Mouse (Mus musculus) intestine, embryonic 15.5 days (tissue): ENCODE data around the gene Galnt14. TPM values are rescaled to one million over a fixed set of nuclear protein-coding genes. Genes with fewer than 3 reads are reported as not detected.

Experiments
- ATAC-seq: fragments of 200-750 bp; cut with Nextera tagmentation; 2 replicates; pipeline ENCODE4 v1.8.0; 2017; ENCODE audit warnings: moderate TSS enrichment, moderate library complexity
- H3K27ac ChIP-seq: fragments of 300-500 bp; sonication (generic); 2 replicates; pipeline ENCODE4 v1.5.1; 2015; ENCODE audit warnings: mild to moderate bottlenecking, inconsistent platforms
- H3K27me3 ChIP-seq: fragments of 300-500 bp; sonication (generic); replicated peaks from 2 replicates; pipeline ENCODE4 v1.6.1; 2015; ENCODE audit warnings: inconsistent platforms
- H3K36me3 ChIP-seq: fragments of 300-500 bp; sonication (generic); 2 replicates; pipeline ENCODE4 v1.6.1; 2015; ENCODE audit warnings: inconsistent platforms
- H3K4me1 ChIP-seq: fragments of 300-500 bp; sonication (generic); replicated peaks from 2 replicates; pipeline ENCODE4 v1.6.1; 2015; ENCODE audit warnings: inconsistent platforms
- H3K4me2 ChIP-seq: fragments of 300-500 bp; sonication (generic); replicated peaks from 2 replicates; pipeline ENCODE4 v1.6.1; 2015; ENCODE audit warnings: mild to moderate bottlenecking, inconsistent platforms
- H3K4me3 ChIP-seq: fragments of 300-500 bp; sonication (generic); replicated peaks from 2 replicates; pipeline ENCODE4 v1.5.1; 2015; ENCODE audit warnings: inconsistent platforms
- H3K9ac ChIP-seq: fragments of 300-500 bp; sonication (generic); 2 replicates; pipeline ENCODE4 v1.6.1; 2015; ENCODE audit warnings: inconsistent platforms
- H3K9me3 ChIP-seq: fragments of 300-500 bp; sonication (generic); 2 replicates; pipeline ENCODE4 v1.6.1; 2016; ENCODE audit warnings: inconsistent platforms
- WGBS: fragments of 180-500 bp; shearing (Covaris S2); methylation state at CpG from one replicate; pipeline ENCODE4 v1.1.7; 2015; 5-methylcytosine and 5-hydroxymethylcytosine counted together
- polyA plus RNA-seq: library from polyadenylated mRNA; unstranded; fragments of >200 nt; fragmentation: Nextera tagmentation; extraction: Ambion mirVana; gene quantifications from 2 replicates; pipeline ENCODE4 v1.2.1, GENCODE M21; 2015

Gene Galnt14
- polyA plus RNA-seq, 1 experiment from 2014 or later, result 0.67 TPM

DNA sequence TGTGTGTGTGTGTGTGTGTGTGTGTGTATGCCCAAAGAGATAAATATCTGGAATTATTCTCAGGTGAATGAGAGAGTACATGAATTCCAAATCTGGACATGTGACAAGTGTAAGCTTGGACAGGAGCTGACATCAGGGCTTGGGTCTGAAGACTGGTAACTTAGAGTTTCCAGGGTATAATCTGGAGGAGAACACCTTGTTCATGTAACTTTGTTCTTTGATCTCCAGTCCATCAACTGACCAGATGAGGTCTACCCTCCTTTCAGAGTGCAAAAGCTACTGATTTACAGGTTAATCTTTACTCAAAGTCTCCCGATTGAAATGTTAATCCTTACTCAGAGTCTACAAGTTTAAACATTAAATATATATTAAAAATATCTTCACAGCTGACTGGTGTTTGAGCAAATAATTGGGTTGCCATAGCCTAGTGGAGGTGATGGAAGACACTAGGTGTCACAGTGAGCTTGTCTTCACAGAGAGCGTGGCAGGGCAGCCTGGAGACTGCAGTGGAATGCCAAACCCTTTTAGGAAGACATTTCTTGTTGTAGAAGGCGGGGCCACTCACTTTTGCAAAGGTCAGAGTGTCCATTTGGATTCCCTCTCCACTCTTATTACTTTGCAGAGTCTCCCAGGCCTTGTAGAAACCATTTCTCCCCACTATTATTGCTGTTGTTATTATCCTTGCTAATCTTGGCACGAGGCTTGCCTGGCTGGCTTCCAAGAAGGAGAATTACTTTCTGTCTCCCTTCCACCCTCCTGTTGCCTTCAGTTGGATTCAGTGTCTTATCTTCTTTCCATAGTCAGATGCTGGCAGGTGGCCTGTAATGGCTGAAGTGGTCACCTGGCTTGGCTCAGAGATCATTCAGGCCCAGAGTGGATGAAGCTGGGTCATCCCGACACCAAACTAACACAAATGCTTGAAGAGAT, 107.4 kb downstream of the Galnt14 start:
- Histone ChIP-seq H3K27ac (no peak overlapping the region), H3K4me3 (no peak overlapping the region), H3K9ac (no peak overlapping the region), H3K36me3 (no peaks in the 10 kb centered on the region), H3K9me3 (no peaks in the 10 kb centered on the region), H3K27me3 (no peaks in the 10 kb centered on the region), H3K4me1 (no peaks in the 10 kb centered on the region), H3K4me2 (no peak overlapping the region)
- 50% methylated on average over 5 of the region's 5 CpGs for whole genome bisulfite sequencing
- peak; percentile 41; the same call in 1 of the 2 replicates for ATAC-seq

DNA sequence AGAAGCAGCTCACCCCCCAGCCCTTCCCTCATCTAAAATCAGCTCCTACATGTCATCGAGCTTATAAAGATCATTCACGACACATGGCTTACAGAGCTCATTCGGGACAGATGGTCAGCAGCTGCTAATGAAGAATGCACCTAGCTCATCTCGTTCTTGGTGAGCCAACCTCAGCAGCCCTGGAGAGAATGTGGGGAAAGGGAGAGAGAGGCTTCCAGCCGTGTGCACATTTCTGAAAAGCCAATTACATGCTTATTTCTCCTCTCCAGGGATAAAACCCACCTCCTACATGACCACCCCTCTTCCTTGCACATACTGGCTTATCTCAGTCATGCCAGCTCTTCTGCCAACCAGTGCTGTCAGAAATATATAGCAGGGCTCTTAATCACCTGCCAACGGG, 110.3 kb downstream of the Galnt14 start:
- H3K36me3 ChIP-seq, result no peaks in the 10 kb centered on the region
- H3K9me3 ChIP-seq, result no peaks in the 10 kb centered on the region
- no peak overlapping the region for H3K9ac ChIP-seq
- WGBS, result 76% methylated on average over 6 of the region's 6 CpGs
- H3K4me2 ChIP-seq, result no peak overlapping the region
- ATAC-seq, result no peak
- no peaks in the 10 kb centered on the region for H3K4me1 ChIP-seq
- H3K4me3 ChIP-seq, result no peak overlapping the region
- H3K27me3 ChIP-seq, result no peaks in the 10 kb centered on the region
- no peak overlapping the region for H3K27ac ChIP-seq

DNA sequence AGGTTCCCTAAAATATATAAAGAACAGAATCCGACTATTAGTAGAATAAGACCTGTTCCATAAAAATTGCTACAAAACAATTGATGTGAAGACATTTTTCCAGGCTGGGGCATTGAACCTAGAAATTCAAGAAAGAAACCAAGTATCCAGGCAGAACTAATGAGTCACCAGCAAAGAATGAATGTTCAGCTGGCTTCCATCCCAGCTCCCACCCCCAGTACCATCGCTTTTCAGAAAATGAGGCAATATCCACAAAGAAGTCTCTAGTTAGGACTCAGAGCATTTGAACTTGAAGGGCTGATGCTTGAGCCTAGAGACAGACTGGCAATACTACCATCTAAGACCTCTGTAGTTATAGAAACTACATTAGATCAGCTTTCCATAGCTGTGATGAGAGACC, 118.2 kb downstream of the Galnt14 start:
- WGBS, result 79% methylated on average over 2 of the region's 2 CpGs
- no peaks in the 10 kb centered on the region for H3K9me3 ChIP-seq
- no peaks in the 10 kb centered on the region for H3K27me3 ChIP-seq
- no peak overlapping the region for H3K27ac ChIP-seq
- H3K9ac ChIP-seq, result no peak overlapping the region
- ATAC-seq, result no peak
- peaks cover 5% of the 10 kb centered on the region; the same call in 1 of the 2 replicates for H3K4me1 ChIP-seq
- no peak overlapping the region for H3K4me2 ChIP-seq
- H3K36me3 ChIP-seq, result no peaks in the 10 kb centered on the region
- H3K4me3 ChIP-seq, result no peak overlapping the region

DNA sequence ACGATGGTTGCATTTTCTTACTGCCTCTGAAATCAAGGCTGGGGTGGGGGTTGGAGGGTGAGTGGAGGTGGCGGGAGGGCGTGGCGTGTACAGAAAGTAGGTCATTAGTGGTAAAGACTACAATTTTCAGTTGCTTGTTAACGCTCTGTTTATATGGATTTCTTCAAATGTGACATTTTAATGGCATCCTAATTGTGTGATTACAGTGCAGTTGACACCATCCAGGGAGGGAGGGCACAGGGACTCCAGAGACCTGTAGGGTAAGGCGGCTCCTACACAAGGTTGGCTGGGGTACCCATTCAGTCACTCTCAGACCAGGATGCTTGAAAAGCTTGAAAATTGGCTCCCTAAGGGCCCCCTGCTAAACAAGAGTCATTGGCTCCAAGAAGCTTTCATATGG, 122.7 kb downstream of the Galnt14 start:
- Histone ChIP-seq H3K36me3 (no peaks in the 10 kb centered on the region), H3K9ac (no peak overlapping the region), H3K4me1 (peaks cover 10% of the 10 kb centered on the region; the same call in 1 of the 2 replicates), H3K9me3 (no peaks in the 10 kb centered on the region), H3K27me3 (no peaks in the 10 kb centered on the region), H3K27ac (no peak overlapping the region), H3K4me2 (no peak overlapping the region), H3K4me3 (no peak overlapping the region)
- WGBS, result 36% methylated on average over 6 of the region's 6 CpGs
- no peak for ATAC-seq

DNA sequence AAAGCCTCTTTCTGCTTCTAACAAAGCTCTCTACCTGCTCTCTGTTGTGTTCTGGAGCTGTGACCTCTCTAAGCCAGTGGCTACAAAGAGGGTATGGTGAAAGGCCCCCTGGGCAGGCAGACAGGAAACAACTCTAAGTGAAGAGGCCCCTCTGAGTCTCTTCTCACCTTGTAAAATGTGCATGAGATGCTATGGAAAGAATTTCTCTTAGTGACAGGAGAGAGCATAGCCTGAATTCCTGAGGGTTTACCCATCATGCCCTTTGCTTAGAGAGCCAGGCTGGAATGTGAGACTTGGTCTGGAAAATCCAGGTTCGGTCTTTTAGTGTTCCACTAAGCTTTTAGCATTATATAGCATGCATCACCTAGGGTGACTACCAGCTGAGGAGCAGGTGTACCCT, 136.1 kb downstream of the Galnt14 start:
- Histone ChIP-seq H3K27me3 (no peaks in the 10 kb centered on the region), H3K9me3 (no peaks in the 10 kb centered on the region), H3K9ac (no peak overlapping the region), H3K4me2 (no peak overlapping the region), H3K27ac (no peak overlapping the region), H3K4me1 (no peaks in the 10 kb centered on the region), H3K36me3 (no peaks in the 10 kb centered on the region), H3K4me3 (no peak overlapping the region)
- ATAC-seq, result no peak
- 40% methylated on average over 1 of the region's 1 CpGs for WGBS

DNA sequence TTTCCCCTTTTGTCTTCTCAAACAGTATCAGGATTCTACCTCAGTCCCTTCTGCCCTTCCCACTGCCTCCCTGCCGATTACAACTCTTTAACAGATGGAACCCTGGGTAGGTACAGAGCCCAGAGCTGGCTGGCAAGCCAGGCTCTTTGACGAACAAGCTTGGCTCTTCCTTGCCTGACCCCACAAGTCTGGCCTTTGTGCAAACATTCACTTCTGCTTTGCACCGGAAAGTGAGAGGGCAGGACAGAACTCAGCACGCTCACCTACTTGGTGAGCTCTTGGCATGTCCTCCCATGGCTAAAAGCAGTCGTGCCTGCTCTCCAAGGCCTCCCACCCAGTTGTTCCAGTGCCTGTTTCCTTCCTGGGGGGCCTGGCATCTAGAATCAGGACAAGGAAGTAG, 137.4 kb downstream of the Galnt14 start:
- ATAC-seq, result no peak
- Histone ChIP-seq H3K36me3 (no peaks in the 10 kb centered on the region), H3K4me2 (no peak overlapping the region), H3K27ac (no peak overlapping the region), H3K9me3 (no peaks in the 10 kb centered on the region), H3K9ac (no peak overlapping the region), H3K27me3 (no peaks in the 10 kb centered on the region), H3K4me1 (no peaks in the 10 kb centered on the region), H3K4me3 (no peak overlapping the region)
- 70% methylated on average over 5 of the region's 5 CpGs for WGBS

DNA sequence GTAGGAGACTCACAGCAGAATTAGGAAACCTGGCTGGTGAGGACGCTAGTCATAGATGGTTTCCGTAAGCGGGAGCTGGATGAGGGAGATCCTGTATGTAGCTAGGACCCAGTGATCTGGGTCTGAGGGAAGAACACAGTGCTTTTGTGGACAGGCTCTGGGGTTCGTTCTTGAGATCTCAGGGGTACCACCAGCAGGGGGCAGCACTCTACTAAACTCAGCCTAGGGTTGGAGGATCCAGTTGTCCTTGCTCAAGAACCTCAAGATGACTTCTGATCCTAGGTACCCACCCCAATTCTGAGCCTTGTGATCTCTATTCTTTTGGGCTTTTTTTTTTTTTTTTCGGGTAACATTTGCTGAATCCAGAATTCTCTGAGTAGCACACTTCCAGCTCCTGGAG, 137.8 kb downstream of the Galnt14 start:
- ATAC-seq, result no peak
- Histone ChIP-seq H3K4me3 (no peak overlapping the region), H3K9me3 (no peaks in the 10 kb centered on the region), H3K9ac (no peak overlapping the region), H3K27me3 (no peaks in the 10 kb centered on the region), H3K36me3 (no peaks in the 10 kb centered on the region), H3K4me1 (no peaks in the 10 kb centered on the region), H3K27ac (no peak overlapping the region), H3K4me2 (no peak overlapping the region)
- WGBS, result 70% methylated on average over 5 of the region's 5 CpGs

DNA sequence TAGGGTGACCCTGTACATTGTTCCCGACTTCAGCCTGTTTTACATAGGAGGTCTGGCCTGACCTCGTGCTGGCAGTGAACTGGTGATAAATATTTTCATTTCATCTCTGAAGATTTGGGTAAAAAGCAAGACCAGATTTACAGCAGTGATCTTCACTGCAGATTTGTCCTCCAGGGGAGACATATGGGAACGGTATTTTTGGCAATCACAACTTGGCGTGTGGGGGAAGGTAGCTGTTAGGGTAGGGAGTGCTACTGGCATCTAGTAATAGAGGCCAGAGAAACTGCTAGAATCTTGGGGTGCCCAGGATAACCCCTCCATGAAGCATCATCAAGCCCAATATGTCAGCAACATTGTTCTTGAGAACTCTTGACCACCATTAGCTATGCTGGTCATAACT, 138.3 kb downstream of the Galnt14 start:
- ATAC-seq, result no peak
- H3K4me1 ChIP-seq, result no peaks in the 10 kb centered on the region
- no peaks in the 10 kb centered on the region for H3K9me3 ChIP-seq
- no peak overlapping the region for H3K4me3 ChIP-seq
- H3K4me2 ChIP-seq, result no peak overlapping the region
- H3K27me3 ChIP-seq, result no peaks in the 10 kb centered on the region
- H3K27ac ChIP-seq, result no peak overlapping the region
- 51% methylated on average over 4 of the region's 4 CpGs for WGBS
- no peaks in the 10 kb centered on the region for H3K36me3 ChIP-seq
- H3K9ac ChIP-seq, result no peak overlapping the region

DNA sequence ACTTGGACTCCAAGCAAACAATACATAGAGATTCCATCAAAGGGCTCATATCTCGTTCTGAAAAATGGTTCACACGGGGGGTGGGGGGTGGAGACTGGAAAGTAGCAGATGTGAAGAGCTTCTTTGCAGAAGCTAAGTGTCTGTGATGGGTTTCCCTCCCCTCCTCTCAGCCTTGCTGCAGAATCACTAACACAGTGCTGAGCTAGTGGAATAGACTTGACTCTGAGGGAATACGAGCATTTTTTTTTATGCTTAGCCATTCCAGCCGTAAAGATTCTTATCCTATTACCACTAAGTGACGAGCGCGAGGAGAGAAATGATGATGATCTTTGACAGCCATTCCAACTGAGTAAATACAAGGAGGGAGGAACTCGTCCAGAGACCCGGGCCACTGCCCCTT, 142.0 kb downstream of the Galnt14 start:
- Histone ChIP-seq H3K36me3 (no peaks in the 10 kb centered on the region), H3K4me2 (no peak overlapping the region), H3K27me3 (no peaks in the 10 kb centered on the region), H3K27ac (no peak overlapping the region), H3K9me3 (no peaks in the 10 kb centered on the region), H3K9ac (no peak overlapping the region), H3K4me1 (no peaks in the 10 kb centered on the region), H3K4me3 (no peak overlapping the region)
- WGBS, result 49% methylated on average over 9 of the region's 9 CpGs
- no peak for ATAC-seq

DNA sequence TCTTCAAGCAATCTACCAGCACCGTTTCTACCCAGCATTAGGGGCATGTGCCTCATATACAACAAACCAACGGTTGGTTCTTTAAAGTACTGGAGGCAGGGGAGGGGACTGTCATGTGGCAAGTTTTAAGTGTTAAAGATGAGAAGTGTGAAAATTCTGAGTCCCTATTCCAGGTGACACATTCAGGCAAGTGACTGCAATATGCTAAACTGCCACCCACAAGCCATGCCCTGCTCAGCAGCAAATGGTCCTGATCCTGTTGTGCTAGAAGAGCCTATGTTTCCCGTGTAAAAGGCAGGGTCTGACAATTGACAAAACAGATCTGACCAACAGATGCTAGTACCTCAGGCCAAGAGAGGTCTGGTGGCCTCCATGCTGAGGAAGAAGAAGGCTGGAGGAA, 149.1 kb downstream of the Galnt14 start:
- Histone ChIP-seq H3K4me3 (no peak overlapping the region), H3K9me3 (no peaks in the 10 kb centered on the region), H3K27ac (no peak overlapping the region), H3K36me3 (no peaks in the 10 kb centered on the region), H3K27me3 (no peaks in the 10 kb centered on the region), H3K9ac (no peak overlapping the region), H3K4me1 (no peaks in the 10 kb centered on the region), H3K4me2 (no peak overlapping the region)
- WGBS, result 45% methylated on average over 3 of the region's 3 CpGs
- no peak for ATAC-seq

DNA sequence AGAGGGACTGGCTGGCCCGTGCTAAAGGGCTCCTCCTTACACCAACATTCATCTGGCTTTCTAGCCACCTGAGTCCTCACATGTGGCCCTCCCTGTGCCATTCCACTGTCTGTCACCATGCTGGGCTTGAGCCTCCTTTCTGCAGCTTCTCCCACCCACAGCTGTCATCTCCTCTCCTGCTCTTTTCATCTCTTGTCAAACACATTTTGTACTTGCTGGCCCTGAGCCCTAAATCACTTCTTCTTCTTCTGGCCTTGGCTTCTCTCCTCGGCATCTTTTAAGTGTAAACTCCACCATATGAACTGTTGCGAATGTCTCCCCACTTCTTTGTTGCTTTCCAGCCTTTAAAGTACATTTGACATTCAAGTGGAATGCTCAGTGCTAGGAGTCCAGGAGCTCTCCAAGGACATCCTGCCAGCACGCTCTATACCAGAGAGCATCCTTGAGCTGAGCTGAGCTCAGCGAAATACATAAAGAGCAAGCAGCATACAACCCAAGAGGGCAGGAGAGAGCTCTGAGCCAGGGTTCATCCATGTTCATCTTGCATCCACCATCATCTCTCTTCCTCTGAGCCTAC, 150.0 kb downstream of the Galnt14 start:
- Histone ChIP-seq H3K9me3 (no peaks in the 10 kb centered on the region), H3K4me2 (no peak overlapping the region), H3K27me3 (no peaks in the 10 kb centered on the region), H3K4me3 (no peak overlapping the region), H3K9ac (no peak overlapping the region), H3K36me3 (no peaks in the 10 kb centered on the region), H3K4me1 (no peaks in the 10 kb centered on the region), H3K27ac (no peak overlapping the region)
- 71% methylated on average over 5 of the region's 5 CpGs for WGBS
- no peak for ATAC-seq

DNA sequence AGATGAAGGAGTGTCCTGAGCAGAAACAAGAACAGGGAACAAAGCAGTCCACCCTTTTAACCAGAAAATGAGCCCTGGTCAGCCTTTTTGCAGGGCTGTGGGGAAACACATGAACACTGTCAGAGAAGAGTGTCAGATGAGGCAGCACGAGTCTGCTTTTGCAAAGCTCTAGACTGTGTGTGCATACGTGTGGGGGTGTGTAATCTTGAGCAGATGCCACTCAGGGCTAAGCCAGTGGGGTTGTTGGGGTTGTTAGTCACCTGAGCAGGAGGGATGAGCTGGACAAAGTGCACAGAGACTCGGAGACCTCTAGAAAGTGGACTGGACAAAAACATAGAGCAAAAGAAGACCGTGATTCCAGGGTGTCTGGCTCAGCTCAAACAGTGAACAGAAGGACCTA, 150.8 kb downstream of the Galnt14 start:
- no peaks in the 10 kb centered on the region for H3K27me3 ChIP-seq
- ATAC-seq, result no peak
- H3K4me1 ChIP-seq, result no peaks in the 10 kb centered on the region
- no peak overlapping the region for H3K9ac ChIP-seq
- H3K4me2 ChIP-seq, result no peak overlapping the region
- H3K36me3 ChIP-seq, result no peaks in the 10 kb centered on the region
- no peaks in the 10 kb centered on the region for H3K9me3 ChIP-seq
- no peak overlapping the region for H3K27ac ChIP-seq
- 55% methylated on average over 4 of the region's 4 CpGs for WGBS
- no peak overlapping the region for H3K4me3 ChIP-seq

DNA sequence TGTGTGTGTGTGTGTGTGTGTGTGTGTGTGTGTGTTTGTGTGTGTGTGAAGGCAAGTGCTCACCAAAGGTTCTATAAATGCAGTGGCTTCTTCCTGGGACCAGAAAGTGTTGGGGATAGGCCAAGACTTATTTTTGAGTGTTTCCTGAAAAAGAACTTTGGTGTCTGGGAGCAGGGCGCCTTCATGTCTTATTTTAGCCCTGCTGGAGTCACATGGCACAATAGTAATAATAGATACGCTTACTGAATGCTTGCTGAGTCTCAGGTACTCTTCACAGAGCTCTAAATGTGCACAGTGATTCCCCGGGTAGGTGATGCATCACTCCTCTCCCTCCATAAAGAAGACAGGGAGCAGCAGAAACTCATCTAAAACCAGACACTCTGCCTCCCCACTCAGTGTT, 153.2 kb downstream of the Galnt14 start:
- Histone ChIP-seq H3K4me1 (no peaks in the 10 kb centered on the region), H3K9ac (no peak overlapping the region), H3K4me2 (no peak overlapping the region), H3K27me3 (no peaks in the 10 kb centered on the region), H3K9me3 (no peaks in the 10 kb centered on the region), H3K36me3 (no peaks in the 10 kb centered on the region), H3K27ac (no peak overlapping the region), H3K4me3 (no peak overlapping the region)
- no peak for ATAC-seq
- 86% methylated on average over 3 of the region's 3 CpGs for WGBS
